Mouse (Mus musculus): ENCODE measurements around the gene Zcchc2. TPM values are rescaled to one million over a fixed set of nuclear protein-coding genes. Genes with fewer than 3 reads are reported as not detected.
A peak's percentile ranks its signal among the peaks of the same experiment; 100 is the strongest.

Zcchc2 gene
- polyA plus RNA-seq, 1 experiment from 2014 or later, result 2.4 TPM

DNA sequence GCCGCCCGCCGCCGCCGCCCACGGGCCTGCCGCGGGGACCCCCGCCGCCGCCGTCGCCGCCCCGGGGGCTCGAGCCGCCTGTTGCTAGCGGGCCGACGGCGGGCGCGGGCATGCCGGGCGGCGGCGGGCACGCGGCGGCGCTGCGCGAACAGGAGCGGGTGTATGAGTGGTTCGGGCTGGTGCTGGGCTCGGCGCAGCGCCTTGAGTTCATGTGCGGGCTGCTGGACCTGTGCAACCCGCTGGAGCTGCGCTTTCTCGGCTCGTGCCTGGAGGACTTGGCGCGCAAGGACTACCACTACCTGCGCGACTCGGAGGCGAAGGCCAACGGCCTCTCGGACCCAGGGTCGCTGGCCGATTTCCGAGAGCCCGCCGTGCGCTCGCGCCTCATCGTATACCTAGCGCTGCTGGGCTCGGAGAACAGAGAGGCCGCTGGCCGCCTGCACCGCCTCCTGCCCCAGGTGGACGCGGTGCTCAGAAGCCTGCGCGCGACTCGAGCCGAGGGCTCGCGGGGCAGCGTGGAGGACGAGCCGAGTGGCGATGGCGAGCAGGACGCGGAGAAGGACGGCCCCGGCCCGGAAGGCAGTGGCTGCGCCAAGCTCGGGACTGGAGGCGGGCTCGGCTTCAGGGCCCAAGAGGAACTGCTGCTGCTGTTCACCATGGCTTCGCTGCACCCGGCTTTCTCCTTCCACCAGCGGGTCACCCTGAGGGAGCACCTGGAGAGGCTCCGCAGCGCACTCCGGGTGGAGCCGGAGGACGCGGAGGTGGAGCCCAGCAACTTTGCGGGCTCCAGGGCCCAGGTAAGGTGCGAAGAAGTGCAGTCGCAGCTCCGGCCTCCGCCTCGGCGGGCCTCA, 930 bp downstream of the Zcchc2 start:
- Histone ChIP-seq H3K36me3 (no peaks in the 10 kb centered on the region), H3K4me1 (peaks cover 30% of the 10 kb centered on the region), H3K4me3 (peak overlapping the region; percentile 83), H3K9ac (peak overlapping the region; percentile 86), H3K9me3 (no peaks in the 10 kb centered on the region), H3K27me3 (no peaks in the 10 kb centered on the region), H3K27ac (peak overlapping the region; percentile 95), H3K4me2 (peak overlapping the region; percentile 99)
- no peak for ATAC-seq (ENCODE audit: insufficient number of reproducible peaks, insufficient read depth, low FRiP score, low TSS enrichment, low read depth)
- WGBS, result under 1% methylated on average over 81 of the region's 104 CpGs

DNA sequence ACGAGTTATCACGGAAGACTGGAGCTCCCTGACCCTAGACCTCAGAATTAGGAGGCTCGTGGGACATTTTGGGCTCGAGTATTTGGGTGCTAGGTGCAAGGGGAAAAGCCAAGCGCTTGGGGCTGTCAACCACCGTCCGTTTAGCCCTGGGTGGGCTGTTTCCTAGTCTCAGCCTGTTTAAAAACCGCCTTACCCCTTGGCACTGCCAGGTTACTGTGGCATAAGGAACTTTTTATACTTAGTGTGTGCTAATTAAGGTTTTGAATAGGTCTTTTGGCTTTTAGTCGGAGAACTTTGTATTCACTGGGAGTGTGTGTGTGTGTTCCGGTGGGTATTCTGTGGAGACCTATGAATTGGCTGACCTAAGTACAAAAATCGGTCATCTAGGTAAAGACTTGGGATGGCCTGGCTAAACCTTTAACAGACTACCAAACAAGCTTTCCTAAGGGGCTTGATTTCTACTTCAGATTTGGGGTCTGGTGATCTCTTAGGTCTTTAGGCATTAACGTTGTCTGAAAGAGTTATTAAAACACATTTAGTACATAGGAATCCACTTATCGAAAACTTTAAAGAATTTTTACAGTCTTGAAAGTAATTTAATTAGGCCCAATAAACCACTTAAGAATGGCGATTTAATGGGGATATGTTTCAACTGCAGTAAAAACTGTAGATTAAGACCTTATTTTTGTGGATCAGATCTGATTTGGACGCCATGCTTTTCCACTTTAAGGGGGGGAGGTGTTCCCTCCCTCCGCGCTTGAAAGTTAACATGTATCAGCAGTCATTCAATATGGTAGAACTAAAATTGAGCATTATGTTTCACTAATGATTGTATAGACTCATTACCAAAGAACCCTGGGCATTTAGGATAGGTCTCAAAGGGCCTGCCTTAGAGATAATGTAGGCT, 2.0 kb downstream of the Zcchc2 start:
- peak overlapping the region; percentile 99 for H3K4me2 ChIP-seq
- 19% methylated on average over 17 of the region's 17 CpGs for WGBS
- no peak for ATAC-seq (ENCODE audit: insufficient number of reproducible peaks, insufficient read depth, low FRiP score, low TSS enrichment, low read depth)

DNA sequence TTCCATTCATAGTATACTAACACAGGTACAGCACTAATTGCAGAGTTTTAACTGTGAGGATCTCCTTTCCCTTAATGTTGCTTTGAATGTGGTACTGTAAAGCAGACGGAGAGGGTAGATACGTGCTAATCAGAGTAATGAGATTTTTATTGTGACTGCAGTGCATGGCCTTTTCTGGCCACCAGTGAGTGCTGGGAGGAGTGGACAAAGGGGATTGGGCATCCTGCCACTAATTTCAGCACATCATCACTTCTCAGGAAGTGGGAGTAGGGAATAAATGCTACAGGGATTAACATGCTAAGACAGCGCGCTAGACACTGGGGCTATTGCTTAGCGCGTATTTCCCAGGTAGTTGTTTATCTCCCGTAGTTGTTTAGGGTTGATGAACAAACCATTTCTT, 3.0 kb downstream of the Zcchc2 start:
- H3K27ac ChIP-seq, result 0 out of 2 replicates have a peak overlapping the region, but pooled peaks have one; percentile 44

More for the DNA sequence above, 2.0 kb downstream of the Zcchc2 start:
- no peaks in the 10 kb centered on the region for H3K36me3 ChIP-seq
- no peaks in the 10 kb centered on the region for H3K9me3 ChIP-seq
- H3K9ac ChIP-seq, result peak overlapping the region; percentile 86
- H3K27me3 ChIP-seq, result no peaks in the 10 kb centered on the region
- peak overlapping the region; percentile 83 for H3K4me3 ChIP-seq
- H3K27ac ChIP-seq, result no peak overlapping the region
- peaks cover 31% of the 10 kb centered on the region for H3K4me1 ChIP-seq

DNA sequence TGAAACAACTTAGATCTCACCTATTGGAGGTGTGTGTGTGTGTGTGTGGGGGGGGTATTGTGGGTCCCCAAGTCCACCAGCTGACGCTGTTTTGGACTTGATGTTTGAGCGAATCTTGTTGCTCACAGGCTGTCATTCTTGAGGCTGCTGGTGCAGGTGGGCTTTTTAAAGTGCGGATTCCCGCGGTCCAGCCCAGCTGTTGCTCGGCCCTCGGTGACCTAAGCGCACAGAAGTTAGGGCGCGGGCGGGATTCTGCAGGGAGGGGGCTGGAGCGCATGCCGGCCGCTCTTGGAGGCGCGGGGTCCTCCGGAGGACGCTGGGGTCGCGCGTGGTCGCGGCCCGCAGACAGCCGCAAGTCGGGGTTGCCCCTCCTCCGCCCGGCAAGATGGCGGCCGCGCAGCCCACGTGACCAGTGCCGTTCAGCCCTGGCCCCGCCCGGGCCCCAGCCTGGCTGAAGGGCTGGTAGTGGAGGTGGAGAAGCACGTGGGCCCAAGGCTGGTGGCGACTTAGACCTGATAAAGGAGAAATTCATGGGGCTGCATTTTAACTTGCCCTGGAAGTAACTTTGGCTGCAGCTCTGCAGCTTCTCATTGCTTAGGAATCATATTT, 3.5 kb downstream of the Zcchc2 start:
- Histone ChIP-seq H3K36me3 (no peaks in the 10 kb centered on the region), H3K4me3 (peak overlapping the region; percentile 83), H3K9me3 (no peaks in the 10 kb centered on the region), H3K4me1 (peaks cover 27% of the 10 kb centered on the region), H3K9ac (peak overlapping the region; percentile 83), H3K27me3 (no peaks in the 10 kb centered on the region), H3K4me2 (peak overlapping the region; percentile 99), H3K27ac (peak overlapping the region; percentile 44; the same call in 1 of the 2 replicates)
- peak; percentile 69 for ATAC-seq (ENCODE audit: insufficient number of reproducible peaks, insufficient read depth, low FRiP score, low TSS enrichment, low read depth)
- WGBS, result under 1% methylated on average over 32 of the region's 37 CpGs

More for the DNA sequence above, 3.0 kb downstream of the Zcchc2 start:
- Histone ChIP-seq H3K9ac (peak overlapping the region; percentile 83), H3K27me3 (no peaks in the 10 kb centered on the region), H3K4me3 (peak overlapping the region; percentile 83), H3K4me1 (peaks cover 28% of the 10 kb centered on the region), H3K4me2 (peak overlapping the region; percentile 99), H3K9me3 (no peaks in the 10 kb centered on the region), H3K36me3 (no peaks in the 10 kb centered on the region)
- WGBS, result 11% methylated on average over 7 of the region's 7 CpGs
- no peak for ATAC-seq (ENCODE audit: insufficient number of reproducible peaks, insufficient read depth, low FRiP score, low TSS enrichment, low read depth)

DNA sequence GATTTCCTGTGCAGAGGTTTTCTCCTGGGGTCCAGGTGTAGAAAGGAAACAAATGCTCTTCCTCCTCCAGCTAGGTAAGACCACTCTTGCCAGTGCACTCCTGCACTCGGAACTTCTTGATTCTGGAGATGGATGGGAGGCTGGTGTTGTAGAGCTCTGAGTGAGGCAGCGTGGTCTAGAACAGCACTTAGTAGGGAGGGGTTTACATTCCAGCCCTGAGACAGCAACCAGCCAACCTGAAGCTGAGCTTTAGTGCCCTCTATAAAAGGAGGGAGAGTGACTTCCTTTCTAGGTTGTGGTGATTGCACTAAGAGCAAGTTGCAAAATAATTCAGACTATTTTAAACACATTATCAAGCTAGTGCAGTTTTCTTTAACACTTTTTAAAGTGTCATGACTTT, 5.8 kb downstream of the Zcchc2 start:
- 78% methylated on average over 2 of the region's 2 CpGs for WGBS
- Histone ChIP-seq H3K4me1 (peaks cover 27% of the 10 kb centered on the region), H3K36me3 (no peaks in the 10 kb centered on the region), H3K4me3 (no peak overlapping the region), H3K9ac (no peak overlapping the region), H3K27ac (no peak overlapping the region), H3K4me2 (no peak overlapping the region), H3K27me3 (no peaks in the 10 kb centered on the region), H3K9me3 (no peaks in the 10 kb centered on the region)
- no peak for ATAC-seq (ENCODE audit: insufficient number of reproducible peaks, insufficient read depth, low FRiP score, low TSS enrichment, low read depth)

DNA sequence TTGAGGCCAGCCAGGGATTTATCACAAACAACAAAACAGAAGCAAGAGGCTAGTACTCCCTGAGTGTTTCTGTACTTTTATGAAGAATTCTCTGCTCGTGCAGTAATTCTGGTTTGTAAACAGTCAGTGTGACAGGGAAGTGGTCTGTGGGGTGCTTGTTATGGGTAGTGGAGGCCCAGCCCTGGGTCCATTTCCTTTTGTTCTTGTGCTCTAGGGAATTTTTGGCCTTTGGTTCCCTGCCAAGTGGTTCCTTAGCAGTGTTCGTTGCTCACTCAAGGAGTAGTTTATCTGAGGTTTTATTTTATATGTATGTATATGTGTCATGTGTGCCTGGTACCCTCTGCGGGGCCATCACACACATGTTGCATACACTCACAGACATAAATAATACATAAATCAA, 7.1 kb downstream of the Zcchc2 start:
- Histone ChIP-seq H3K9ac (no peak overlapping the region), H3K4me1 (peaks cover 18% of the 10 kb centered on the region), H3K27ac (no peak overlapping the region), H3K9me3 (no peaks in the 10 kb centered on the region), H3K27me3 (no peaks in the 10 kb centered on the region), H3K4me3 (no peak overlapping the region), H3K36me3 (peaks cover 4% of the 10 kb centered on the region; the same call in 1 of the 2 replicates), H3K4me2 (no peak overlapping the region)
- WGBS, result 60% methylated on average over 3 of the region's 3 CpGs
- ATAC-seq (ENCODE audit: insufficient number of reproducible peaks, insufficient read depth, low FRiP score, low TSS enrichment, low read depth), result no peak

DNA sequence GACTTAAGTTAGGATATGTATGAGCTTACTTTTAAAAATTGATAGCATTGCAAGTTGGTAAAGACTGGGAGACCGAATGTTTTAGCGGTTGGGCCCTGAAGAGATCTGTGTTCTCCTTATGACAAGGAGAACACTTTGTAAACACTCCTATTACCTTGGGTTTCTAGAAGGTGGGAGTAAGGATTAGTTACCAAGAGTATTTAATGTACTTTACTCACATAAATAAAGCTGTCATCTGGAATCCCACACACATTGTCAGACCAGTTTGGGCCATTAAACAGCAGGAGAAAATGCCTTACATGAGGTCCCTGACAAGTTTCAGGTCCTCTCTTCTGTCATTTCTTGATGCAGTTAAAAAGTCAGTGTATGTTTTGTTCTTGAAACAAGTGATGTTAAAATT, 9.6 kb downstream of the Zcchc2 start:
- no peak overlapping the region for H3K27ac ChIP-seq
- H3K9ac ChIP-seq, result no peak overlapping the region
- no peak for ATAC-seq (ENCODE audit: insufficient number of reproducible peaks, insufficient read depth, low FRiP score, low TSS enrichment, low read depth)
- no peak overlapping the region for H3K4me3 ChIP-seq
- H3K4me2 ChIP-seq, result no peak overlapping the region
- WGBS, result 92% methylated on average over 2 of the region's 2 CpGs
- H3K9me3 ChIP-seq, result no peaks in the 10 kb centered on the region
- H3K4me1 ChIP-seq, result peaks cover 4% of the 10 kb centered on the region; the same call in 1 of the 2 replicates
- no peaks in the 10 kb centered on the region for H3K27me3 ChIP-seq
- peaks cover 18% of the 10 kb centered on the region for H3K36me3 ChIP-seq

DNA sequence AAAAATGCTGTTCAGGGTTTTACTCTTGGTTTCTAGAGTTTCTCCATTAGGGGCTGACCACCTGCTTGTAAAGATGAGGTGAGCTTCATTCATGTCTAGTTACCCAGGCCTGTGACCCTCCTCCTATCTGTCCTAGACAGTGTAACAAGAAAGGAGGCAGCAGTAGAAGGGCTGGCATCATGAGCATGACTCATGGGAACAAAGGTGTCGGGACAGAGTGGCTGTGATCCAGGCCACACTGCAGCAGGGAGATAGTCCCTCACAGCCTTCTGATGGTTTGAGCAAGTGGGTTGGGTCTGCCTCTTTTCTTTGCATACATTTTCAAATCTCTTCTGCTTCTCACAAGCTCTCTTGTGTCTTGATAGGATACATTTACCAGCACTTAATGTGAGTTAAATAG, 17.4 kb downstream of the Zcchc2 start:
- Histone ChIP-seq H3K36me3 (peaks cover 63% of the 10 kb centered on the region), H3K4me1 (no peaks in the 10 kb centered on the region), H3K27ac (no peak overlapping the region), H3K9ac (no peak overlapping the region), H3K9me3 (no peaks in the 10 kb centered on the region), H3K27me3 (no peaks in the 10 kb centered on the region), H3K4me2 (no peak overlapping the region), H3K4me3 (no peak overlapping the region)
- 89% methylated on average over 1 of the region's 1 CpGs for WGBS
- ATAC-seq (ENCODE audit: insufficient number of reproducible peaks, insufficient read depth, low FRiP score, low TSS enrichment, low read depth), result no peak

DNA sequence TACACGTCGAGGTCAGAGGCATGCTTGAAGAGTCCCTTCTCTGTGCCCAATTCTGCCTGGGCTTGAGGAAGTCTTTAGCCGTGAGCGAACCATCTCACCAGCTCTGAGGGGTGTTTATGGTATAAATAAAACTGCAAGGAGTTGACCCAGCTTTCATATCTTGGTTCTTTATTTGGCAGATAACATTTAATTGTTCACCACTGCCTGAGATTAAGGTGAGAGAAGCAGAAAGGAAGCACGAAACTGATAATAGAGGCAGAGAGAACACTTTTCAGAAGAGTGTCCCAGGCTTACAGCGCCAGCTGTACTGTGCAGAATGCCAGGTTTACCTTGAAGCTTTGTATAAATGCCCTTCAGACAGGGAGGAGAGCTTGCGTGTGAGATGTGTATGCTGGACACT, 20.9 kb downstream of the Zcchc2 start:
- Histone ChIP-seq H3K4me2 (no peak overlapping the region), H3K27ac (no peak overlapping the region), H3K27me3 (no peaks in the 10 kb centered on the region), H3K9ac (no peak overlapping the region), H3K36me3 (peaks cover 48% of the 10 kb centered on the region), H3K9me3 (no peaks in the 10 kb centered on the region), H3K4me1 (no peaks in the 10 kb centered on the region), H3K4me3 (no peak overlapping the region)
- ATAC-seq (ENCODE audit: insufficient number of reproducible peaks, insufficient read depth, low FRiP score, low TSS enrichment, low read depth), result no peak
- WGBS, result 91% methylated on average over 7 of the region's 7 CpGs

DNA sequence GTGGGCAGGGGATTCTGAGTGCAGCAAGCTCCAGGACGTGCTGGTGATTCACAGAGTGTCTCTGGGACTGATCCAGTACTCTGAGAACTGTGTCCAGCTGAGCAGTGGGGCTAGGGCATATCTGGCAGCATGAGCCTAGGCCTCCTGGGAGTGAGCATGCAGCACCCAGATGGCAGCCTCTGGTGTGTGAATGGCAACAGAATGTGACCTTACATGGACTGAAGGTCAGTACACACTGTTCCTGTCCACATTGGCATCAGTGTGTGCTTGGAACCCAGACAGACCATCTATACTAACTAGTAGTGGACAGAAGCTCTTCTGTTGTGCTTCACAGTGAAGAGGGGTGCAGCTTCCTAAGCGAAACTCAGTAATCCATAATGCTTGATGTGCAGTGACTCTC, 23.6 kb downstream of the Zcchc2 start:
- H3K36me3 ChIP-seq, result peaks cover 40% of the 10 kb centered on the region
- H3K27ac ChIP-seq, result no peak overlapping the region
- no peak for ATAC-seq (ENCODE audit: insufficient number of reproducible peaks, insufficient read depth, low FRiP score, low TSS enrichment, low read depth)
- H3K4me1 ChIP-seq, result no peaks in the 10 kb centered on the region
- no peaks in the 10 kb centered on the region for H3K27me3 ChIP-seq
- H3K4me3 ChIP-seq, result no peak overlapping the region
- H3K9ac ChIP-seq, result no peak overlapping the region
- WGBS, result 96% methylated on average over 2 of the region's 2 CpGs
- no peaks in the 10 kb centered on the region for H3K9me3 ChIP-seq
- H3K4me2 ChIP-seq, result no peak overlapping the region

DNA sequence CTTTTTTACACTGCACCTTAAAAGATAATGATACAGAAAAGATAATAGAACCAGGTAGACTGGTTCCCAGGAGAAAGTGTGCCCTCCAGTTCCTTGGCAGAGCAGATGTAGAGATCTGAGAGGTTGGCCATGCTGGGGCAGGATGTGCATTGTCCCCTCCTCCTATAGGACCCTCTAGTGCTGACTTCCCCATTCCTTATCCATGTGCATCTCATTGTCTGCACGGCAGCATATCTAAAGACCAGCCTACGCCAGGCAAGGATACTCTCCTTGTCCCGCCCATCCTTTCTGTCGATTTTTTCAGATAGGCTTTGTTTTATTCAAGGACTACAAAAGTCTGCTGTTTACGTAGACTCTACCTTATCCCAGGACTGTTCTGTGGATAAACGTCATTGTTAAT, 26.1 kb downstream of the Zcchc2 start:
- H3K4me2 ChIP-seq, result no peak overlapping the region
- H3K27ac ChIP-seq, result no peak overlapping the region
- no peaks in the 10 kb centered on the region for H3K9me3 ChIP-seq
- H3K4me1 ChIP-seq, result no peaks in the 10 kb centered on the region
- H3K4me3 ChIP-seq, result no peak overlapping the region
- peaks cover 41% of the 10 kb centered on the region for H3K36me3 ChIP-seq
- WGBS, result 81% methylated on average over 6 of the region's 6 CpGs
- H3K9ac ChIP-seq, result no peak overlapping the region
- no peaks in the 10 kb centered on the region for H3K27me3 ChIP-seq
- no peak for ATAC-seq (ENCODE audit: insufficient number of reproducible peaks, insufficient read depth, low FRiP score, low TSS enrichment, low read depth)
